Mouse (Mus musculus): ENCODE measurements around the gene Iqsec1.

DNA sequence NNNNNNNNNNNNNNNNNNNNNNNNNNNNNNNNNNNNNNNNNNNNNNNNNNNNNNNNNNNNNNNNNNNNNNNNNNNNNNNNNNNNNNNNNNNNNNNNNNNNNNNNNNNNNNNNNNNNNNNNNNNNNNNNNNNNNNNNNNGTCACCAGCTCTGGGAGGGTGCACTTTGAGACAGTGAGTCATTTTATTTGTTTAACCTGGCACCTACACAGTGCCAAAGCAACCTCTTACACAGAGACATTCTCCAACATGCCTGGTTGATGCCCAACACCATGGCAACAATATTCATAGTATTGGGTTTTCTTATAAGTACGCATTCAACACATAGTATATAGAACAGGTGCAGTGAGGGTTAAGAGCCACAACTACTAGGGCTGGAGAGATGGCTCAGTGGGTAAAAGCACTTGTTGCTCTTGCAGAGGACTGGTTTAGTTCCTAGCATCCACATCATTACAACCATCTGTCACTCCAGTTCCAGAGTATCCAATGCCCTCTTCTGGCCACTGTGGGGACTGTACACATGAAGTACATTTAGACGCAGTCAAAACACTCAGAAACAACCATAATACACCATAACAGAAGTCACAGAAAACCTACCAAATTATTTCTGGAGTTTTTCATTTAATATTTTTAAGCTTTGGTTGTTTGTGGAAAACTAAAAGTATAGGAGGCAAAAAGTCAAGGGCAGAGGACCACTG is 191.4 kb downstream of the Iqsec1 start:
- 0 out of 2 replicates have a peak, but pooled peaks have one; percentile 6 for TF ChIP-seq CTCF (IDR thresholded peaks at IDR 0.05; ENCODE audit: low read depth)
- no peak for TF ChIP-seq EP300 (IDR thresholded peaks at IDR 0.05; ENCODE audit: low read depth)

Data from heart, postnatal 0 days (tissue).